Mouse (Mus musculus) ES-E14 (cell line): ENCODE measurements around the gene Wbp2nl.

Experiments used
- CHD2 ChIP-seq: IDR thresholded peaks from 2 replicates; pipeline ENCODE4 v1.6.1; 2014; ENCODE audit warnings: mild to moderate bottlenecking, low read depth, low read length, inconsistent platforms
- HCFC1 ChIP-seq: IDR thresholded peaks from 2 replicates; pipeline ENCODE4 v1.6.1; 2012; ENCODE audit warnings: low read length, inconsistent platforms, borderline replicate concordance; ENCODE audit not compliant: insufficient read depth

GRCm38 (mm10) chr15:82286157-82286556 lies 12.6 kb upstream of the Wbp2nl start:
- TF ChIP-seq CHD2 (no peak), HCFC1 (no peak)
